Mouse (Mus musculus): ENCODE results near the gene Cyp46a1. TPM values are rescaled to one million over a fixed set of nuclear protein-coding genes. Genes with fewer than 3 reads are reported as not detected.

Cyp46a1 gene
- 0.30 and 0.41 TPM in 2 replicates for polyA plus RNA-seq (2015; fragmentation: Nextera tagmentation; extraction: Ambion mirVana)

DNA sequence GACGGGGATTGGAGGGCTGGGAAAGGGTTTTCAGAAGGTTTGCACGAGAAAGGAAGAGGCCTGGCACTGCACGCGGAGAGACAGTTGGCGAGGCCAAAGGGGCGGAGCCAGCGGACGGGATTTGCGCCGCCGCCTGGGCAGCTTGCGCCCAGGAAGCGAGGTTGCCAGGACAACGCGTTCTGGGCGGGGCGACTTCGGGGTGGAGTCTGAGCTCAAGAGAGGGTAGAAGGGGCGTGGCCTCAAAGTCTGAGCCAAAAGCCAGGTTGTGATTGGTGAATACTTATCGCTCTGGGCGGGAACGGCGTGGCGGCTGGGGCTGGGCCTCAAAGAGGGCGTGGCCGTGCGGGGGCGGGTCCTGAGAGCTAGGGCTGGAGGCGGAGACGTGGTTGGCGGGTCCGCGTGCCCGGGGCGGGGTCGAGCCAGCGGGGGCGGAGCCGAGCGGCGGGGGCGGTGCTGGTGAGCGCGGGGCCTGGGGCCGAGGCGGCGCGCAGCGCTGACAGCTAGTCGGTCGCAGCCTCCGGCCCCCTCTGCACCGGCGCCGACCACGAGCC lies at the start of gene Cyp46a1:
Gene Cyp46a1 (plus strand): TSS at position 487 of the 551 bp plus-strand sequence.
- no peaks in the 10 kb centered on the region for H3K36me3 ChIP-seq
- peak within 1 kb of the TSS; percentile 59 for H3K9ac ChIP-seq
- no peaks in the 10 kb centered on the region for H3K9me3 ChIP-seq (replicated peaks)
- ATAC-seq (ENCODE audit: low read depth), result peak; percentile 81
- peaks cover 82% of the 10 kb centered on the region for H3K27me3 ChIP-seq
- DNase-seq, result peak; percentile 91
- H3K4me1 ChIP-seq (replicated peaks), result peaks cover 18% of the 10 kb centered on the region
- 1% methylated on average over 42 of the region's 56 CpGs for WGBS (ENCODE audit: insufficient replicate concordance)
- H3K4me2 ChIP-seq, result peak within 1 kb of the TSS; percentile 86
- H3K4me3 ChIP-seq (replicated peaks), result peak within 1 kb of the TSS; percentile 59
- no peak within 1 kb of the TSS for H3K27ac ChIP-seq

- Histone ChIP-seq H3K4me1 (replicated peaks) (no peaks in the 10 kb centered on the region), H3K9ac (no peak overlapping the region)
These were observed 49.5 kb upstream of the Cyp46a1 start for GRCm38 (mm10) chr12:108284455-108285224.

GRCm38 (mm10) chr12:108285225-108286011 lies 48.8 kb upstream of the Cyp46a1 start:
- H3K9ac ChIP-seq, result no peak overlapping the region

More at GRCm38 (mm10) chr12:108284455-108285224, 49.5 kb upstream of the Cyp46a1 start:
- DNase-seq (no peak), ATAC-seq (ENCODE audit: low read depth) (no peak)
- no peaks in the 10 kb centered on the region for H3K36me3 ChIP-seq
- peaks cover 19% of the 10 kb centered on the region for H3K27me3 ChIP-seq
- no peak overlapping the region for H3K4me3 ChIP-seq (replicated peaks)
- WGBS (ENCODE audit: insufficient replicate concordance), result 33% methylated on average over 14 of the region's 14 CpGs
- H3K27ac ChIP-seq, result no peak overlapping the region
- H3K4me2 ChIP-seq, result no peak overlapping the region
- H3K9me3 ChIP-seq (replicated peaks), result no peaks in the 10 kb centered on the region

DNA sequence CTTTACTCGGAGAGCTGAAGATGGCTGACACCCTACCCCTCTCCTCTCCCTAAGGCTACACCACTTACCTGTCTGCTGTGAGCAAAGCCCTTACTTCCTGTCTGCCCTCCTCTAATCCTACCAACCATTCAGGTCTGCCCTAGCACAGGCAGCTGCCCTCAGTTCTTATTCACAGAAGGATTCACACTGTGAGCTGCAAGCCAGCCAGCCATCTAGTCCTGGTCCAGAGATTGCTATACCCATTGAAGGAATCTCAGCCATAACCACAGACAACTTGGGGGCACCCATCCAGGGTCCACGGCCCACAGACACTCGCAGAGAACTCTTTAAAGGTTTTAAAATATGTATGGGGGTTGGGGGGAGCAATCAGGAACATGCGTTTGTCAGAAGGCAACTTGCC lies 47.8 kb upstream of the Cyp46a1 start:
- DNase-seq (no peak), ATAC-seq (ENCODE audit: low read depth) (no peak)
- no peaks in the 10 kb centered on the region for H3K36me3 ChIP-seq
- no peak overlapping the region for H3K4me2 ChIP-seq
- H3K9me3 ChIP-seq (replicated peaks), result no peaks in the 10 kb centered on the region
- no peak overlapping the region for H3K27ac ChIP-seq
- no peak overlapping the region for H3K9ac ChIP-seq
- peaks cover 19% of the 10 kb centered on the region for H3K27me3 ChIP-seq
- no peak overlapping the region for H3K4me3 ChIP-seq (replicated peaks)
- no peaks in the 10 kb centered on the region for H3K4me1 ChIP-seq (replicated peaks)
- WGBS (ENCODE audit: insufficient replicate concordance), result 51% methylated on average over 4 of the region's 4 CpGs

More at GRCm38 (mm10) chr12:108285225-108286011, 48.8 kb upstream of the Cyp46a1 start:
- ATAC-seq (ENCODE audit: low read depth) (no peak), DNase-seq (no peak)
- 34% methylated on average over 11 of the region's 11 CpGs for WGBS (ENCODE audit: insufficient replicate concordance)
- H3K36me3 ChIP-seq, result no peaks in the 10 kb centered on the region
- H3K4me1 ChIP-seq (replicated peaks), result no peaks in the 10 kb centered on the region
- no peak overlapping the region for H3K27ac ChIP-seq
- no peak overlapping the region for H3K4me2 ChIP-seq
- H3K9me3 ChIP-seq (replicated peaks), result no peaks in the 10 kb centered on the region
- H3K4me3 ChIP-seq (replicated peaks), result no peak overlapping the region
- H3K27me3 ChIP-seq, result peaks cover 19% of the 10 kb centered on the region

- H3K27me3 ChIP-seq, result peaks cover 21% of the 10 kb centered on the region
- H3K36me3 ChIP-seq, result no peaks in the 10 kb centered on the region
- DNase-seq (no peak), ATAC-seq (ENCODE audit: low read depth) (no peak)
- no peak overlapping the region for H3K27ac ChIP-seq
- H3K4me3 ChIP-seq (replicated peaks), result no peak overlapping the region
- no peaks in the 10 kb centered on the region for H3K4me1 ChIP-seq (replicated peaks)
- H3K9ac ChIP-seq, result no peak overlapping the region
- no peak overlapping the region for H3K4me2 ChIP-seq
- 86% methylated on average over 8 of the region's 8 CpGs for WGBS (ENCODE audit: insufficient replicate concordance)
- H3K9me3 ChIP-seq (replicated peaks), result no peaks in the 10 kb centered on the region
These were observed 47.2 kb upstream of the Cyp46a1 start for GRCm38 (mm10) chr12:108287011-108287410.

- Histone ChIP-seq H3K4me1 (replicated peaks) (peaks cover 5% of the 10 kb centered on the region; the same call in 1 of the 2 replicates), H3K4me2 (no peak overlapping the region), H3K27me3 (peaks cover 19% of the 10 kb centered on the region), H3K9ac (no peak overlapping the region), H3K4me3 (replicated peaks) (no peak overlapping the region), H3K9me3 (replicated peaks) (no peaks in the 10 kb centered on the region), H3K27ac (no peak overlapping the region), H3K36me3 (no peaks in the 10 kb centered on the region)
- 76% methylated on average over 19 of the region's 19 CpGs for WGBS (ENCODE audit: insufficient replicate concordance)
- ATAC-seq (ENCODE audit: low read depth), result no peak
- DNase-seq, result no peak
These were observed 45.9 kb upstream of the Cyp46a1 start for GRCm38 (mm10) chr12:108288127-108288880.

DNA sequence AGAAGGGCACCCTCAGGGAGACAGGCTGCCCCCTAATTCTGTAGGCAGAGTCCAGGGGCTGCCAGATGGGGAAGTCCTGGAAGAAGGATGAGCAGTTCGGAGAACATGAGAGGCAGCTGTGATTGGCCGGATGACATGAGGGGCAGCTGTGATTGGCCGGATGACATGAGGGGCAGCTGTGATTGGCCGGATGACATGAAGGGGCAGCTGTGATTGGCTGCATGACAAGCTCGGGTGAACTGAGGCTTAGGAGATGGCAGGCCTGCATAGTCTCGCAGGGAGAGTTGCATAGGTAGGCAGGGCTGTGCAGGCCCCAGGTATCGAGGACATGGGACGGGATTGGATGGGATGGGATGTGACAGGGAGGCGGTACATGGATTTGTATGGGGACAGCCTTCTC lies 41.8 kb upstream of the Cyp46a1 start:
- no peak for DNase-seq
- peak; percentile 60 for ATAC-seq (ENCODE audit: low read depth)
- Histone ChIP-seq H3K27ac (no peak overlapping the region), H3K9ac (no peak overlapping the region), H3K9me3 (replicated peaks) (no peaks in the 10 kb centered on the region), H3K4me3 (replicated peaks) (no peak overlapping the region), H3K36me3 (no peaks in the 10 kb centered on the region), H3K4me1 (replicated peaks) (peaks cover 5% of the 10 kb centered on the region; the same call in 1 of the 2 replicates), H3K27me3 (peaks cover 14% of the 10 kb centered on the region), H3K4me2 (peak overlapping the region; percentile 33; the same call in 1 of the 2 replicates)
- WGBS (ENCODE audit: insufficient replicate concordance), result 13% methylated on average over 9 of the region's 9 CpGs

GRCm38 (mm10) chr12:108292957-108293356 lies 41.2 kb upstream of the Cyp46a1 start:
- H3K27ac ChIP-seq, result no peak overlapping the region
- ATAC-seq (ENCODE audit: low read depth) (peak; percentile 29), DNase-seq (peak; percentile 37)
- H3K9me3 ChIP-seq (replicated peaks), result no peaks in the 10 kb centered on the region
- H3K4me2 ChIP-seq, result peak overlapping the region; percentile 33; the same call in 1 of the 2 replicates
- no peaks in the 10 kb centered on the region for H3K36me3 ChIP-seq
- peaks cover 5% of the 10 kb centered on the region; the same call in 1 of the 2 replicates for H3K4me1 ChIP-seq (replicated peaks)
- H3K4me3 ChIP-seq (replicated peaks), result no peak overlapping the region
- WGBS (ENCODE audit: insufficient replicate concordance), result 6% methylated on average over 8 of the region's 8 CpGs
- H3K27me3 ChIP-seq, result peaks cover 14% of the 10 kb centered on the region
- H3K9ac ChIP-seq, result no peak overlapping the region

GRCm38 (mm10) chr12:108294620-108295019 lies 39.6 kb upstream of the Cyp46a1 start:
- Histone ChIP-seq H3K9me3 (replicated peaks) (no peaks in the 10 kb centered on the region), H3K4me3 (replicated peaks) (no peak overlapping the region), H3K4me2 (no peak overlapping the region), H3K9ac (no peak overlapping the region), H3K4me1 (replicated peaks) (peaks cover 5% of the 10 kb centered on the region; the same call in 1 of the 2 replicates), H3K27ac (no peak overlapping the region), H3K36me3 (no peaks in the 10 kb centered on the region), H3K27me3 (peaks cover 14% of the 10 kb centered on the region)
- ATAC-seq (ENCODE audit: low read depth) (no peak), DNase-seq (no peak)
- 74% methylated on average over 3 of the region's 3 CpGs for WGBS (ENCODE audit: insufficient replicate concordance)

GRCm38 (mm10) chr12:108297033-108297432 lies 37.1 kb upstream of the Cyp46a1 start:
- Histone ChIP-seq H3K9me3 (replicated peaks) (no peaks in the 10 kb centered on the region), H3K36me3 (no peaks in the 10 kb centered on the region), H3K27me3 (peaks cover 11% of the 10 kb centered on the region; the same call in 1 of the 2 replicates), H3K9ac (no peak overlapping the region), H3K4me3 (replicated peaks) (no peak overlapping the region), H3K4me1 (replicated peaks) (peaks cover 5% of the 10 kb centered on the region; the same call in 1 of the 2 replicates), H3K4me2 (no peak overlapping the region), H3K27ac (no peak overlapping the region)
- DNase-seq, result no peak
- 54% methylated on average over 6 of the region's 6 CpGs for WGBS (ENCODE audit: insufficient replicate concordance)
- no peak for ATAC-seq (ENCODE audit: low read depth)
